Mouse (Mus musculus) lung, embryonic 16.5 days (tissue): ENCODE measurements around the gene Prkar1a. TPM values are rescaled to one million over a fixed set of nuclear protein-coding genes. Genes with fewer than 3 reads are reported as not detected.

Source experiments
- ATAC-seq: fragments of 200-750 bp; cut with Nextera tagmentation; 2 replicates; pipeline ENCODE4 v1.8.0; 2017; ENCODE audit warnings: low read depth, mild to moderate bottlenecking, moderate library complexity
- H3K27ac ChIP-seq: fragments of 300-500 bp; sonication (generic); 2 replicates; pipeline ENCODE4 v1.5.1; 2014; ENCODE audit warnings: mild to moderate bottlenecking, control low read depth, low read length
- H3K27me3 ChIP-seq: fragments of 300-500 bp; sonication (generic); 2 replicates; pipeline ENCODE4 v1.6.1; 2014; ENCODE audit warnings: low read depth, low read length, mixed read lengths; ENCODE audit not compliant: control insufficient read depth, insufficient read depth
- H3K36me3 ChIP-seq: fragments of 300-500 bp; sonication (generic); 2 replicates; pipeline ENCODE4 v1.6.1; 2014; ENCODE audit warnings: low read length; ENCODE audit not compliant: control insufficient read depth, insufficient read depth
- H3K4me1 ChIP-seq: fragments of 300-500 bp; sonication (generic); replicated peaks from 2 replicates; pipeline ENCODE4 v1.6.1; 2014; ENCODE audit warnings: low read length, mixed read lengths; ENCODE audit not compliant: control insufficient read depth, insufficient read depth
- H3K4me2 ChIP-seq: fragments of 300-500 bp; sonication (generic); 2 replicates; pipeline ENCODE4 v1.6.1; 2014; ENCODE audit warnings: low read depth, low read length, control low read depth
- H3K4me3 ChIP-seq: fragments of 300-500 bp; sonication (generic); 2 replicates; pipeline ENCODE4 v1.5.1; 2014; ENCODE audit warnings: mild to moderate bottlenecking, low read length, control low read depth
- H3K9ac ChIP-seq: fragments of 300-500 bp; sonication (generic); 2 replicates; pipeline ENCODE4 v1.6.1; 2014; ENCODE audit warnings: low read length, control low read depth
- H3K9me3 ChIP-seq: fragments of 300-500 bp; sonication (generic); 2 replicates; pipeline ENCODE4 v1.6.1; 2016; ENCODE audit warnings: low read length; ENCODE audit not compliant: control insufficient read depth
- WGBS: fragments of 180-500 bp; shearing (Covaris S2); extraction: QIAGEN DNeasy Blood & Tissue Kit; methylation state at CpG from one replicate; pipeline ENCODE4 v1.1.7; 2014; 5-methylcytosine and 5-hydroxymethylcytosine counted together
- polyA plus RNA-seq: library from polyadenylated mRNA; unstranded; fragments of >200 nt; fragmentation: Nextera tagmentation; extraction: Ambion mirVana; gene quantifications from 2 replicates; pipeline ENCODE4 v1.2.1, GENCODE M21; 2015

Prkar1a gene
- polyA plus RNA-seq, 1 experiment from 2014 or later = 407 TPM

GRCm38 (mm10) chr11:109634928-109635327 lies 14.3 kb upstream of the Prkar1a start:
- Histone ChIP-seq H3K4me3 (no peak overlapping the region), H3K4me1 (no peaks in the 10 kb centered on the region), H3K27ac (no peak overlapping the region), H3K36me3 (no peaks in the 10 kb centered on the region), H3K9me3 (no peaks in the 10 kb centered on the region), H3K4me2 (no peak overlapping the region), H3K9ac (no peak overlapping the region), H3K27me3 (no peaks in the 10 kb centered on the region)
- 61% methylated on average over 9 of the region's 9 CpGs for WGBS
- ATAC-seq = no peak

- H3K4me1 ChIP-seq = no peaks in the 10 kb centered on the region
- H3K36me3 ChIP-seq = no peaks in the 10 kb centered on the region
- H3K27me3 ChIP-seq = no peaks in the 10 kb centered on the region
- no peak overlapping the region for H3K4me3 ChIP-seq
- H3K4me2 ChIP-seq = no peak overlapping the region
- no peak overlapping the region for H3K9ac ChIP-seq
- no peak overlapping the region for H3K27ac ChIP-seq
- no peaks in the 10 kb centered on the region for H3K9me3 ChIP-seq
- ATAC-seq = no peak
- WGBS = 43% methylated on average over 6 of the region's 6 CpGs
Observed at GRCm38 (mm10) chr11:109635871-109636395, 13.3 kb upstream of the Prkar1a start.

GRCm38 (mm10) chr11:109641498-109642222 lies 7.5 kb upstream of the Prkar1a start:
- no peak overlapping the region for H3K4me2 ChIP-seq
- H3K9me3 ChIP-seq = no peaks in the 10 kb centered on the region
- no peaks in the 10 kb centered on the region for H3K36me3 ChIP-seq
- no peak overlapping the region for H3K9ac ChIP-seq
- WGBS = 63% methylated on average over 5 of the region's 5 CpGs
- peaks cover 11% of the 10 kb centered on the region for H3K4me1 ChIP-seq
- H3K4me3 ChIP-seq = no peak overlapping the region
- peak; percentile 86 for ATAC-seq
- H3K27ac ChIP-seq = peak overlapping the region; percentile 44
- no peaks in the 10 kb centered on the region for H3K27me3 ChIP-seq

- peaks cover under 1% of the 10 kb centered on the region; the same call in 1 of the 2 replicates for H3K36me3 ChIP-seq
- no peak for ATAC-seq
- H3K9me3 ChIP-seq = no peaks in the 10 kb centered on the region
- H3K4me2 ChIP-seq = peak overlapping the region; percentile 33; the same call in 1 of the 2 replicates
- 20% methylated on average over 7 of the region's 7 CpGs for WGBS
- H3K4me3 ChIP-seq = no peak overlapping the region
- H3K27ac ChIP-seq = peak overlapping the region; percentile 25; the same call in 1 of the 2 replicates
- H3K27me3 ChIP-seq = no peaks in the 10 kb centered on the region
- no peak overlapping the region for H3K9ac ChIP-seq
- H3K4me1 ChIP-seq = peaks cover 30% of the 10 kb centered on the region
Observed at GRCm38 (mm10) chr11:109648510-109648909, 695 bp upstream of the Prkar1a start.

GRCm38 (mm10) chr11:109649975-109650701 lies 933 bp downstream of the Prkar1a start:
- H3K27me3 ChIP-seq = no peaks in the 10 kb centered on the region
- H3K4me1 ChIP-seq = peaks cover 30% of the 10 kb centered on the region
- H3K36me3 ChIP-seq = peaks cover 9% of the 10 kb centered on the region
- H3K9ac ChIP-seq = peak overlapping the region; percentile 95
- no peaks in the 10 kb centered on the region for H3K9me3 ChIP-seq
- under 1% methylated on average over 31 of the region's 31 CpGs for WGBS
- H3K4me3 ChIP-seq = peak overlapping the region; percentile 94
- ATAC-seq = peak; percentile 55
- H3K4me2 ChIP-seq = peak overlapping the region; percentile 95
- H3K27ac ChIP-seq = peak overlapping the region; percentile 70

- H3K4me2 ChIP-seq = peak overlapping the region; percentile 95
- H3K4me1 ChIP-seq = peaks cover 30% of the 10 kb centered on the region
- peak overlapping the region; percentile 94 for H3K4me3 ChIP-seq
- peak overlapping the region; percentile 95 for H3K9ac ChIP-seq
- peaks cover 15% of the 10 kb centered on the region for H3K36me3 ChIP-seq
- WGBS = 1% methylated on average over 75 of the region's 90 CpGs
- H3K27ac ChIP-seq = peak overlapping the region; percentile 96
- ATAC-seq = peak; percentile 96
- no peaks in the 10 kb centered on the region for H3K9me3 ChIP-seq
- H3K27me3 ChIP-seq = no peaks in the 10 kb centered on the region
Observed at GRCm38 (mm10) chr11:109650788-109651565, 1.8 kb downstream of the Prkar1a start.

DNA sequence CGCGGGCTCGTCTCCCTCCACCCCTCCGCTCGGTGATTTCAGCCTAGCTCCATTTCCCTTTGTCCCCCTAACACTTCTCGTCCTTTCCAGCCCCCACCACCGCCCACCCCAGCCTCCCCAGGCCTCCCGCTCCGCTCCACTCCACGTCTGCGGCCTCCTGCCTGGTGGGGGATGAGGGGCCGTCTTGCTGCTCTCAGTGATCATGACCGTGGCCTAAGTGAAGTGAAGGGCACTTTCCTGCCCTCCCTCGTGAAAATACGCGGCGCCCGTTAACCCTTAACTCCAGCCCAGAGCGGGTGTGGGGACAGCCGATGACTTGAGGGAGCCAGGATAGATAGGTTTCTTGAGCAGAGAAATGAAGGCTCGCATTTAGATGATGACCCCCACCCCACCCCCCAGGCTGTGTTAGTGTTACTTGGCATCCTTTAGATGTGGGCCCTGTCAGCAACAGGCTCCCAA lies 2.4 kb downstream of the Prkar1a start:
- Histone ChIP-seq H3K36me3 (peaks cover 19% of the 10 kb centered on the region), H3K4me1 (peaks cover 30% of the 10 kb centered on the region), H3K4me3 (peak overlapping the region; percentile 94), H3K27me3 (no peaks in the 10 kb centered on the region), H3K9ac (peak overlapping the region; percentile 95), H3K27ac (peak overlapping the region; percentile 96), H3K9me3 (no peaks in the 10 kb centered on the region), H3K4me2 (peak overlapping the region; percentile 83)
- peak; percentile 11 for ATAC-seq
- 1% methylated on average over 21 of the region's 21 CpGs for WGBS

DNA sequence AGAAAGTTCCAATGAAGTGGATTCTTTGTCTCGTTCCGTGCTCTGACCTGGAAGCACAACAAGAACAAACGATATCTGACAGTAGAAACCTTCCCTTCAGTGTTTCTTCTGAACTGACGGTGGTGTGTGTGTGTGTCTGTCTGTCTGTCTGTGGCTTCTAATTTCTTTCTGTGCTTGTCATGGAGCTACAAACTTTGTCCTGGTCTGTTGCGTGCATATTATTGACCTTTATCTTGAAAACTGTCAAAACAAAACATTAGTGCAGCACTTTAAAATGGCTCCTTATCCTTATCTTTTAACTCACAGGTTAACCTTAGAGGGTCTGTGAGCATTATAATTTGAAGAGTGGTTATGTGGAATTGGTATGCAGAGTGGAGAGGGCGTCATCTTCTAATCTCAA lies 3.3 kb downstream of the Prkar1a start:
- Histone ChIP-seq H3K36me3 (peaks cover 26% of the 10 kb centered on the region), H3K4me2 (peak overlapping the region; percentile 83), H3K4me1 (peaks cover 30% of the 10 kb centered on the region), H3K27ac (no peak overlapping the region), H3K4me3 (peak overlapping the region; percentile 94), H3K9me3 (no peaks in the 10 kb centered on the region), H3K27me3 (no peaks in the 10 kb centered on the region), H3K9ac (peak overlapping the region; percentile 95)
- no peak for ATAC-seq
- 23% methylated on average over 6 of the region's 6 CpGs for WGBS
